Mouse (Mus musculus) hindbrain, embryonic 11.5 days (tissue): ENCODE data around the gene Krt35. TPM values are rescaled to one million over a fixed set of nuclear protein-coding genes. Genes with fewer than 3 reads are reported as not detected.
A peak's percentile ranks its signal among the peaks of the same experiment; 100 is the strongest.

Experiments used
- ATAC-seq: fragments of 200-750 bp; cut with Nextera tagmentation; 2 replicates; pipeline ENCODE4 v1.8.0; 2017; ENCODE audit warnings: mild to moderate bottlenecking, moderate TSS enrichment, moderate library complexity; ENCODE audit not compliant: low FRiP score
- DNase-seq: peaks from one replicate; pipeline ENCODE4 v3.0.0-alpha.2; 2015; ENCODE audit warnings: low spot score
- H3K27ac ChIP-seq: fragments of 300-500 bp; sonication (generic); 2 replicates; pipeline ENCODE4 v1.5.1; 2014; ENCODE audit warnings: mild to moderate bottlenecking, low read depth, low read length
- H3K27me3 ChIP-seq: fragments of 300-500 bp; sonication (generic); 2 replicates; pipeline ENCODE4 v1.6.1; 2014; ENCODE audit warnings: mild to moderate bottlenecking, low read length, moderate library complexity, mixed read lengths; ENCODE audit not compliant: control insufficient read depth, insufficient read depth
- H3K36me3 ChIP-seq: fragments of 300-500 bp; sonication (generic); 2 replicates; pipeline ENCODE4 v1.6.1; 2014; ENCODE audit warnings: mild to moderate bottlenecking, low read length, moderate library complexity, mixed read lengths; ENCODE audit not compliant: control insufficient read depth, insufficient read depth
- H3K4me1 ChIP-seq: fragments of 300-500 bp; sonication (generic); replicated peaks from 2 replicates; pipeline ENCODE4 v1.6.1; 2014; ENCODE audit warnings: low read length, mixed read lengths; ENCODE audit not compliant: control insufficient read depth, insufficient read depth
- H3K4me2 ChIP-seq: fragments of 300-500 bp; sonication (generic); replicated peaks from 2 replicates; pipeline ENCODE4 v1.6.1; 2014; ENCODE audit warnings: mild to moderate bottlenecking, low read depth, low read length
- H3K4me3 ChIP-seq: fragments of 300-500 bp; sonication (generic); 2 replicates; pipeline ENCODE4 v1.5.1; 2014; ENCODE audit warnings: low read depth, low read length
- H3K9ac ChIP-seq: fragments of 300-500 bp; sonication (generic); 2 replicates; pipeline ENCODE4 v1.6.1; 2014; ENCODE audit warnings: low read depth, low read length
- H3K9me3 ChIP-seq: fragments of 300-500 bp; sonication (generic); 2 replicates; pipeline ENCODE4 v1.6.1; 2016; ENCODE audit warnings: low read length; ENCODE audit not compliant: control insufficient read depth
- WGBS: fragments of 180-500 bp; shearing (Covaris S2); extraction: QIAGEN DNeasy Blood & Tissue Kit; methylation state at CpG from one replicate; pipeline ENCODE4 v1.1.7; 2014; 5-methylcytosine and 5-hydroxymethylcytosine counted together
- polyA plus RNA-seq: library from polyadenylated mRNA; unstranded; fragments of >200 nt; fragmentation: Nextera tagmentation; extraction: Ambion mirVana; gene quantifications from 2 replicates; pipeline ENCODE4 v1.2.1, GENCODE M21; 2014

The Krt35 gene
- polyA plus RNA-seq, 1 experiment from 2014 or later, result not detected

GRCm38 (mm10) chr11:100121466-100121865, 25.4 kb upstream of the Krt35 start, which contains the start of gene Krt13:
Gene Krt13 (minus strand): TSS chr11:100121566.
- 85% methylated on average over 3 of the region's 3 CpGs for WGBS
- no peak within 1 kb of the TSS for H3K4me3 ChIP-seq
- H3K4me2 ChIP-seq, result no peak within 1 kb of the TSS
- ATAC-seq (no peak), DNase-seq (no peak)
- no peaks in the 10 kb centered on the region for H3K4me1 ChIP-seq
- H3K9me3 ChIP-seq, result no peaks in the 10 kb centered on the region
- no peak within 1 kb of the TSS for H3K9ac ChIP-seq
- H3K36me3 ChIP-seq, result no peaks in the 10 kb centered on the region
- H3K27ac ChIP-seq, result no peak within 1 kb of the TSS
- H3K27me3 ChIP-seq, result no peaks in the 10 kb centered on the region

GRCm38 (mm10) chr11:100120331-100120730, 24.3 kb upstream of the Krt35 start:
- Histone ChIP-seq H3K9ac (no peak overlapping the region), H3K4me2 (no peak overlapping the region), H3K36me3 (no peaks in the 10 kb centered on the region), H3K4me3 (no peak overlapping the region), H3K4me1 (no peaks in the 10 kb centered on the region), H3K27ac (no peak overlapping the region), H3K27me3 (no peaks in the 10 kb centered on the region), H3K9me3 (no peaks in the 10 kb centered on the region)
- ATAC-seq (no peak), DNase-seq (no peak)
- WGBS, result 92% methylated on average over 5 of the region's 5 CpGs

- Histone ChIP-seq H3K9ac (no peak overlapping the region), H3K9me3 (no peaks in the 10 kb centered on the region), H3K27me3 (no peaks in the 10 kb centered on the region), H3K4me3 (no peak overlapping the region), H3K27ac (no peak overlapping the region), H3K4me2 (no peak overlapping the region), H3K4me1 (no peaks in the 10 kb centered on the region), H3K36me3 (no peaks in the 10 kb centered on the region)
- DNase-seq, result no peak
- whole genome bisulfite sequencing, result 65% methylated on average over 2 of the region's 2 CpGs
- no peak for ATAC-seq
These were observed 17.6 kb upstream of the Krt35 start for GRCm38 (mm10) chr11:100113742-100114029.

- Histone ChIP-seq H3K27ac (no peak overlapping the region), H3K4me3 (no peak overlapping the region), H3K36me3 (no peaks in the 10 kb centered on the region), H3K9me3 (no peaks in the 10 kb centered on the region), H3K4me1 (no peaks in the 10 kb centered on the region), H3K9ac (no peak overlapping the region), H3K27me3 (no peaks in the 10 kb centered on the region), H3K4me2 (no peak overlapping the region)
- no peak for DNase-seq
- WGBS, result 71% methylated on average over 11 of the region's 11 CpGs
- no peak for ATAC-seq
These were observed 17.1 kb upstream of the Krt35 start for GRCm38 (mm10) chr11:100112935-100113741.

- H3K9me3 ChIP-seq, result no peaks in the 10 kb centered on the region
- 91% methylated on average over 6 of the region's 6 CpGs for WGBS
- no peak within 1 kb of the TSS for H3K9ac ChIP-seq
- H3K4me2 ChIP-seq, result no peak within 1 kb of the TSS
- H3K27me3 ChIP-seq, result no peaks in the 10 kb centered on the region
- H3K4me3 ChIP-seq, result no peak within 1 kb of the TSS
- no peak within 1 kb of the TSS for H3K27ac ChIP-seq
- no peak for ATAC-seq
- H3K36me3 ChIP-seq, result no peaks in the 10 kb centered on the region
- no peak for DNase-seq
- no peaks in the 10 kb centered on the region for H3K4me1 ChIP-seq
These were observed 9.6 kb upstream of the Krt35 start, which contains the start of gene Krt36 for GRCm38 (mm10) chr11:100105576-100106122. Gene Krt36 (minus strand): TSS chr11:100105626.

GRCm38 (mm10) chr11:100102693-100103429, 6.8 kb upstream of the Krt35 start:
- no peaks in the 10 kb centered on the region for H3K4me1 ChIP-seq
- no peak for ATAC-seq
- DNase-seq, result peak; percentile 10
- H3K27ac ChIP-seq, result no peak overlapping the region
- no peaks in the 10 kb centered on the region for H3K27me3 ChIP-seq
- WGBS, result 67% methylated on average over 15 of the region's 15 CpGs
- H3K9me3 ChIP-seq, result no peaks in the 10 kb centered on the region
- no peak overlapping the region for H3K9ac ChIP-seq
- H3K4me2 ChIP-seq, result no peak overlapping the region
- H3K4me3 ChIP-seq, result no peak overlapping the region
- no peaks in the 10 kb centered on the region for H3K36me3 ChIP-seq

- no peak overlapping the region for H3K4me2 ChIP-seq
- no peak overlapping the region for H3K9ac ChIP-seq
- no peaks in the 10 kb centered on the region for H3K36me3 ChIP-seq
- 82% methylated on average over 4 of the region's 4 CpGs for WGBS
- H3K27ac ChIP-seq, result no peak overlapping the region
- no peak for DNase-seq
- H3K27me3 ChIP-seq, result no peaks in the 10 kb centered on the region
- H3K9me3 ChIP-seq, result no peaks in the 10 kb centered on the region
- no peak for ATAC-seq
- H3K4me3 ChIP-seq, result no peak overlapping the region
- H3K4me1 ChIP-seq, result no peaks in the 10 kb centered on the region
These were observed 4.3 kb upstream of the Krt35 start for GRCm38 (mm10) chr11:100100391-100100790.

- H3K9me3 ChIP-seq, result no peaks in the 10 kb centered on the region
- H3K4me2 ChIP-seq, result no peak overlapping the region
- no peak overlapping the region for H3K4me3 ChIP-seq
- no peaks in the 10 kb centered on the region for H3K36me3 ChIP-seq
- ATAC-seq (no peak), DNase-seq (no peak)
- no peak overlapping the region for H3K9ac ChIP-seq
- H3K27ac ChIP-seq, result no peak overlapping the region
- H3K27me3 ChIP-seq, result no peaks in the 10 kb centered on the region
- H3K4me1 ChIP-seq, result no peaks in the 10 kb centered on the region
- WGBS, result 73% methylated on average over 9 of the region's 9 CpGs
These were observed 1.8 kb upstream of the Krt35 start for GRCm38 (mm10) chr11:100097819-100098218.
